9 mouse cellular contexts compared by ENCODE assay signal in the genomic region with DNA sequence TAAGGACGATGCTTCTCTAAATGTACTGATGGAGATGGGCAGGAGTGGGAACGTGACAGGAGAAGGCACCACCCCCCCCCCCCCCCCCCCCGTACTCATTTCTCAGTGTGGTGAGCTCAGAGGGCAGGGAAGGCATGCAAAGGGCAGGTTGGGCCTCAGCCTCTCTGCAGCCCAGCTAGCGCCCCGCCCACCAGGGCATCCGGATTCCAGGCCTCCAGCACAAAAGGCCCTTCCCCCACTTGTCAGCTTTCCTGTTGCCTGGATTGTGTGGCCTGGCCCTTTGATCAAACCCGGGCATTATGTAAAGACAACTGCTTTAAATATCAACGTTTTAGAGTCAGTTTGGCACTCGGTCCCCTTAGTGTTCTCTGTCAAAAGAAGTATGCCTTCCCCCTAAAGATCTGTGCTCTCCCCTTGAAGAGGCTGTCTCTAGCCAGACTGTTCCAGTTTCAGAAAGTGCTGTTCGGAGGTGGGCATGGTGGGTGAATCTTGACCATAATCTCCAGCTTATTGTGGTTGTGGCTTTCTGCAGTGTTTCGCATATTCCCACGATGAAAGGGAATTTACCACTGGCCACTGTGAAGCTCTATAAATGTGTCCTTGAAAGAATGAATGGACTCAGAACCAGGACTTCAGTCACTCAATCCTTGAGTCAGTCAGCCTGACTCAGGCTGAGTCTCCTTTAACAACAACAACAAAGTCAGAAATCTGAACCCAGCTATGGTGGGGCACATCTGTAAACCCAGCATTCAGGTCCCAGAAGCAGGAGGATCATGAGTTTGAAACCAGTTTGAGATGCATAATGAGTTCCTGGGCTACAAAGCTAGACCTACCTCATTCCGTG.
DNase-seq lines count a peak whose midpoint lies in the region; ATAC-seq lines count a peak whose summit lies in the region.
"Had no signal": no experiment of that assay in that cellular context is flagged by ENCODE, and none has a peak within 500 bp of the region (broad histone marks: within the 10 kb centered on the region; RNA-seq: fewer than 3 reads in every experiment).

No protein-coding gene starts in this region.

- H3K27ac ChIP-seq in embryonic facial prominence, embryonic 12.5 days = peak overlapping the region; percentile 76
- peak overlapping the region; percentile 71 for H3K27ac ChIP-seq in heart, embryonic 15.5 days
- peak overlapping the region; percentile 92 for H3K27ac ChIP-seq in kidney, embryonic 16.5 days (ENCODE audit: low read length)
- H3K27ac ChIP-seq in stomach, embryonic 15.5 days = peak overlapping the region; percentile 77
- H3K27ac ChIP-seq: macrophage had no signal

- no peaks in the 10 kb centered on the region for H3K36me3 ChIP-seq in embryonic facial prominence, embryonic 12.5 days
- H3K36me3 ChIP-seq in heart, embryonic 15.5 days = no peaks in the 10 kb centered on the region
- H3K36me3 ChIP-seq in kidney, embryonic 16.5 days (ENCODE audit: insufficient read depth, low read length) = no peaks in the 10 kb centered on the region
- H3K36me3 ChIP-seq in stomach, embryonic 15.5 days = no peaks in the 10 kb centered on the region

- peaks cover 16% of the 10 kb centered on the region for H3K4me1 ChIP-seq in embryonic facial prominence, embryonic 12.5 days
- peaks cover 19% of the 10 kb centered on the region for H3K4me1 ChIP-seq in heart, embryonic 15.5 days (replicated peaks)
- H3K4me1 ChIP-seq in kidney, embryonic 16.5 days (ENCODE audit: insufficient read depth, low read length) = peaks cover 17% of the 10 kb centered on the region
- peaks cover 11% of the 10 kb centered on the region for H3K4me1 ChIP-seq in stomach, embryonic 15.5 days

- intact Hi-C loops in left cerebral cortex, postnatal 4 days (cut with DNase I) = no loop called here

- H3K27me3 ChIP-seq in embryonic facial prominence, embryonic 12.5 days = no peaks in the 10 kb centered on the region
- no peaks in the 10 kb centered on the region for H3K27me3 ChIP-seq in heart, embryonic 15.5 days
- H3K27me3 ChIP-seq in kidney, embryonic 16.5 days (ENCODE audit: insufficient read depth, low read length) = no peaks in the 10 kb centered on the region
- no peaks in the 10 kb centered on the region for H3K27me3 ChIP-seq in stomach, embryonic 15.5 days (replicated peaks)

- WGBS in embryonic facial prominence, embryonic 12.5 days = 10% methylated on average over 13 of the region's 13 CpGs
- 18% methylated on average over 13 of the region's 13 CpGs for WGBS in heart, embryonic 15.5 days
- WGBS in kidney, embryonic 16.5 days = 14% methylated on average over 13 of the region's 13 CpGs
- WGBS in stomach, embryonic 15.5 days = 21% methylated on average over 13 of the region's 13 CpGs

- peak; percentile 31 for DNase-seq in left cerebral cortex, postnatal 4 days
- no peak for DNase-seq in left cerebral cortex, adult 18-20 months (ENCODE audit: low spot score in 2 of 2)
- DNase-seq in lung, postnatal 14 days = peak; percentile 79

- ATAC-seq in embryonic facial prominence, embryonic 12.5 days (ENCODE audit: insufficient number of reproducible peaks, insufficient read depth, low FRiP score, low TSS enrichment) = peak; percentile 83
- ATAC-seq in heart, embryonic 15.5 days (replicated peaks; ENCODE audit: insufficient number of reproducible peaks, insufficient read depth, low FRiP score, low read depth) = peak; percentile 94
- ATAC-seq in kidney, embryonic 16.5 days (ENCODE audit: low FRiP score, low TSS enrichment) = peak; percentile 95
- peak; percentile 90 for ATAC-seq in stomach, embryonic 15.5 days (ENCODE audit: insufficient read depth, low FRiP score, low read depth)
- ATAC-seq in cerebellum, adult (ENCODE audit: insufficient number of reproducible peaks, low FRiP score, low TSS enrichment) = no peak

- H3K9me3 ChIP-seq in embryonic facial prominence, embryonic 12.5 days = 0 out of 2 replicates have a peak, but pooled peaks cover 5% of the 10 kb centered on the region
- no peaks in the 10 kb centered on the region for H3K9me3 ChIP-seq in heart, embryonic 15.5 days (replicated peaks)
- peaks cover 4% of the 10 kb centered on the region; the same call in 1 of the 2 replicates for H3K9me3 ChIP-seq in kidney, embryonic 16.5 days (ENCODE audit: low read length)
- no peaks in the 10 kb centered on the region for H3K9me3 ChIP-seq in stomach, embryonic 15.5 days

- H3K4me2 ChIP-seq in embryonic facial prominence, embryonic 12.5 days (replicated peaks) = peak overlapping the region; percentile 22
- peak overlapping the region; percentile 32; the same call in 1 of the 2 replicates for H3K4me2 ChIP-seq in heart, embryonic 15.5 days
- peak overlapping the region; percentile 3 for H3K4me2 ChIP-seq in kidney, embryonic 16.5 days (replicated peaks; ENCODE audit: low read depth, low read length)
- H3K4me2 ChIP-seq in stomach, embryonic 15.5 days = no peak overlapping the region

- no peak overlapping the region for H3K9ac ChIP-seq in embryonic facial prominence, embryonic 12.5 days
- H3K9ac ChIP-seq in heart, embryonic 15.5 days = no peak overlapping the region
- H3K9ac ChIP-seq in kidney, embryonic 16.5 days (replicated peaks; ENCODE audit: low read length) = peak overlapping the region; percentile 56
- H3K9ac ChIP-seq in stomach, embryonic 15.5 days = no peak overlapping the region

- no peak overlapping the region for H3K4me3 ChIP-seq in embryonic facial prominence, embryonic 12.5 days
- H3K4me3 ChIP-seq in heart, embryonic 15.5 days = no peak overlapping the region
- H3K4me3 ChIP-seq in kidney, embryonic 16.5 days (ENCODE audit: low read length) = no peak overlapping the region
- H3K4me3 ChIP-seq in stomach, embryonic 15.5 days (replicated peaks) = no peak overlapping the region

Comparison
In these comparisons a context has a peak if more than half of its experiments do, and no peak if none do; other contexts are left out.
1. DNase-seq: peak in left cerebral cortex, postnatal 4 days (single experiment) and lung, postnatal 14 days (single experiment); none in left cerebral cortex, adult 18-20 months (0 of 2).
2. Peak in every context shown above with its lines, with median percentiles within 50 percentile points of each other: H3K27ac ChIP-seq.